Mouse (Mus musculus) T-helper 2 cell (primary cell): ENCODE results near the gene Nkpd1.

Source experiments
- in situ Hi-C: fragments of 300-600 bp; cut with MboI, MseI; formaldehyde crosslinking; loops from one replicate; pipeline ENCODE4 v1.15.1; 2025; ENCODE audit warnings: high pct_unique_total_duplicates

Nkpd1 gene

GRCm38 (mm10) chr7:19517652-19518365 lies at the start of gene Nkpd1:
Gene Nkpd1 (plus strand): TSS chr7:19517838.
- in situ Hi-C loops, result loop anchor here (5.0 kb wide), 1 partner anchor 116 kb away; the partner anchor contains the start of genes Ckm and Klc3

GRCm38 (mm10) chr7:19468279-19468678 lies 49.4 kb upstream of the Nkpd1 start:
- in situ Hi-C loops, result no loop called here

GRCm38 (mm10) chr7:19469404-19469803 lies 48.2 kb upstream of the Nkpd1 start:
- in situ Hi-C loops, result no loop called here

GRCm38 (mm10) chr7:19470308-19470707 lies 47.3 kb upstream of the Nkpd1 start:
- in situ Hi-C loops, result no loop called here

- in situ Hi-C loops, result no loop called here
Observed at GRCm38 (mm10) chr7:19472403-19472802, 45.2 kb upstream of the Nkpd1 start.

GRCm38 (mm10) chr7:19473875-19474443 lies 43.7 kb upstream of the Nkpd1 start:
- in situ Hi-C loops, result no loop called here

GRCm38 (mm10) chr7:19477084-19477483 lies 40.6 kb upstream of the Nkpd1 start:
- in situ Hi-C loops, result no loop called here

GRCm38 (mm10) chr7:19477624-19478384 lies 39.8 kb upstream of the Nkpd1 start:
- in situ Hi-C loops, result no loop called here

- in situ Hi-C loops, result no loop called here
Observed at GRCm38 (mm10) chr7:19483281-19483680, 34.4 kb upstream of the Nkpd1 start.

- in situ Hi-C loops, result no loop called here
Observed at GRCm38 (mm10) chr7:19485488-19485887, 32.1 kb upstream of the Nkpd1 start.

- in situ Hi-C loops, result no loop called here
Observed at GRCm38 (mm10) chr7:19486549-19486948, 31.1 kb upstream of the Nkpd1 start.

GRCm38 (mm10) chr7:19489525-19489924 lies 28.1 kb upstream of the Nkpd1 start:
- in situ Hi-C loops, result no loop called here

GRCm38 (mm10) chr7:19491731-19492130 lies 25.9 kb upstream of the Nkpd1 start:
- in situ Hi-C loops, result no loop called here

- in situ Hi-C loops, result no loop called here
Observed at GRCm38 (mm10) chr7:19494751-19495474, 22.7 kb upstream of the Nkpd1 start.

- in situ Hi-C loops, result no loop called here
Observed at GRCm38 (mm10) chr7:19495521-19496213, 22.0 kb upstream of the Nkpd1 start.

GRCm38 (mm10) chr7:19496214-19496555 lies 21.5 kb upstream of the Nkpd1 start:
- in situ Hi-C loops, result no loop called here

GRCm38 (mm10) chr7:19498326-19498725 lies 19.3 kb upstream of the Nkpd1 start:
- in situ Hi-C loops, result no loop called here

GRCm38 (mm10) chr7:19500420-19501363 lies 16.9 kb upstream of the Nkpd1 start:
- in situ Hi-C loops, result no loop called here

- in situ Hi-C loops, result no loop called here
Observed at GRCm38 (mm10) chr7:19501658-19502057, 16.0 kb upstream of the Nkpd1 start.

- in situ Hi-C loops, result no loop called here
Observed at GRCm38 (mm10) chr7:19503481-19504068, 14.1 kb upstream of the Nkpd1 start.
